Mouse (Mus musculus) E14TG2a.4 (cell line): Measurements from ENCODE around the gene Ccpg1os.

Source experiments
- CTCF ChIP-seq: conservative IDR thresholded peaks from 2 replicates; pipeline ENCODE4 v1.5.1; 2014; ENCODE audit warnings: low read length
- NANOG ChIP-seq: IDR thresholded peaks from 2 replicates; pipeline ENCODE4 v1.6.1; 2014; ENCODE audit warnings: borderline replicate concordance, low read length, mixed read lengths
- POU5F1 ChIP-seq: IDR thresholded peaks from 2 replicates; pipeline ENCODE4 v1.6.1; 2014; ENCODE audit warnings: low read length, borderline replicate concordance

GRCm38 (mm10) chr9:73030443-73030842 lies 45.3 kb upstream of the Ccpg1os start:
- TF ChIP-seq CTCF = no peak
- TF ChIP-seq NANOG = no peak
- no peak for TF ChIP-seq POU5F1
